Mouse (Mus musculus): ENCODE results near the gene Sept3. TPM values are rescaled to one million over a fixed set of nuclear protein-coding genes. Genes with fewer than 3 reads are reported as not detected.

Gene Sept3
- total RNA-seq, 2 experiments from 2014 or later, result 428 to 442 TPM

- intact Hi-C loops (cut with DNase I), result no loop called here
- DNase-seq (ENCODE audit: low spot score in 2 of 2), result no peak
These were observed 50.7 kb downstream of the Sept3 start for GRCm38 (mm10) chr15:82325382-82325781.

GRCm38 (mm10) chr15:82335194-82335593 lies 60.5 kb downstream of the Sept3 start:
- DNase-seq (ENCODE audit: low spot score in 2 of 2), result no peak
- intact Hi-C loops (cut with DNase I), result no loop called here

GRCm38 (mm10) chr15:82336629-82337028 lies 61.9 kb downstream of the Sept3 start:
- no peak for DNase-seq (ENCODE audit: low spot score in 2 of 2)
- intact Hi-C loops (cut with DNase I), result no loop called here

- DNase-seq (ENCODE audit: low spot score in 2 of 2), result no peak
- intact Hi-C loops (cut with DNase I), result no loop called here
These were observed 63.2 kb downstream of the Sept3 start for GRCm38 (mm10) chr15:82337875-82338274.

GRCm38 (mm10) chr15:82338593-82339112 lies 64.0 kb downstream of the Sept3 start, which contains the start of the genes Naga, Pheta2 and Smdt1:
TSS of gene Naga (minus strand) at chr15:82338925.
TSS of gene Pheta2 (plus strand) at chr15:82338942.
TSS of gene Smdt1 (plus strand) at chr15:82338959.
- peak; percentile 93 to 96 for DNase-seq (ENCODE audit: low spot score in 2 of 2)
- intact Hi-C loops (cut with DNase I), result no loop called here

GRCm38 (mm10) chr15:82339150-82339549 lies 64.5 kb downstream of the Sept3 start:
- no peak for DNase-seq (ENCODE audit: low spot score in 2 of 2)

GRCm38 (mm10) chr15:82339634-82340254 lies 65.1 kb downstream of the Sept3 start:
- DNase-seq (ENCODE audit: low spot score in 2 of 2), result no peak
- intact Hi-C loops (cut with DNase I), result no loop called here

More at GRCm38 (mm10) chr15:82339150-82339549, 64.5 kb downstream of the Sept3 start:
- intact Hi-C loops (cut with DNase I), result no loop called here

DNA sequence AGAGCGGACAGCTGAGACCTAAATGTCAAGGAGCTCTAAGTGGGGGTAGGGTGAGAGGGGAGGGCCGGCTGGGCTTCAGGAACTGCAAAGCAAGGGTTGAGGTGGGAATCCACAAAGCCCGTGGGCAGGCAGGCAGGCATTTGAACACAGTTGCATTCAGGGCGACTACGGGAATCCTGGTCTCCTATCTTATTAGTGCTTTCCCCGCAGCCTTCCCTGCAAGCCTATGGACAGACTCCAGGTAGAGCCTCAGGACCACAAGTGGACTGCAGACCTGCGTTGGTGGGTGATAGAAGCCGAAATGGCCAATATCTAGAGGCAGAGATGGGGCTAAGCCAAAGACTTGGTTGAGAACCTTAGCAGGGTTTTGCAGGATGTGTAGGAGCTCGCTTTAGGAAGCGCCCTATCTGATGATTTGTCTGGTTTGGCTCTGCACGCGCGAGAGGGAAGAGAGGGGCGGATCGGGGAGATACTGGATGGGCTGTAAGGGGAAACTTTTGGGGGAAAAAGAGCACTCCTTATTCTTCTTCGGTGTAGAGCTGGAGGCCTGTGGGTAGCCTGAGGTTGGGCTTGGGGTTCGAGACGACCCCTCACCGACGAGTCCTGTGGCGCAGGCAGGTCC lies 65.8 kb downstream of the Sept3 start:
- intact Hi-C loops (cut with DNase I), result no loop called here
- no peak for DNase-seq (ENCODE audit: low spot score in 2 of 2)

DNA sequence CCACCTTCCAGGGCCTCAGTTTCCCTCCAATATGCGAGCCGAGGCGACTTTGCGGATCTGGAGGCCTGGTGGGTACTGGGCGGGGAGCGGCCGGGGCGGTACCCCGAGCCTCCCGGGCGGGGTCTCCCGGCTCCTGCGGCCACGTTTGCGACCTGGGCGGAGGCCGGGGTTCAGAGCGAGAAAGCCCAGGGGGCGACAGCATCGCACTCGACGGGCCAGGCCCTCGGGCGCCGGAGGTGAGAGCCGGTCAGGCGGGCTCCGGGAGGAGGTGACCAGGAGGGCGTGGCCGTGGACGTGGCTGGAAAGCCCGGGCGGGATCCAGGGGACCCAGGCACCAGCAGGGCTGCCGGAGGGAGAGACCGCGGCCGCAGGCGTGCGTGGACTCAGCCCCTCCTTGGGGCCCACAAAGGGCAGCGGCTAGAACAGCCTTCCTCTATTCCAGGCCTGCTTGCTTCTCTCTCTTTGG lies 66.4 kb downstream of the Sept3 start:
- intact Hi-C loops (cut with DNase I), result no loop called here
- no peak for DNase-seq (ENCODE audit: low spot score in 2 of 2)

DNA sequence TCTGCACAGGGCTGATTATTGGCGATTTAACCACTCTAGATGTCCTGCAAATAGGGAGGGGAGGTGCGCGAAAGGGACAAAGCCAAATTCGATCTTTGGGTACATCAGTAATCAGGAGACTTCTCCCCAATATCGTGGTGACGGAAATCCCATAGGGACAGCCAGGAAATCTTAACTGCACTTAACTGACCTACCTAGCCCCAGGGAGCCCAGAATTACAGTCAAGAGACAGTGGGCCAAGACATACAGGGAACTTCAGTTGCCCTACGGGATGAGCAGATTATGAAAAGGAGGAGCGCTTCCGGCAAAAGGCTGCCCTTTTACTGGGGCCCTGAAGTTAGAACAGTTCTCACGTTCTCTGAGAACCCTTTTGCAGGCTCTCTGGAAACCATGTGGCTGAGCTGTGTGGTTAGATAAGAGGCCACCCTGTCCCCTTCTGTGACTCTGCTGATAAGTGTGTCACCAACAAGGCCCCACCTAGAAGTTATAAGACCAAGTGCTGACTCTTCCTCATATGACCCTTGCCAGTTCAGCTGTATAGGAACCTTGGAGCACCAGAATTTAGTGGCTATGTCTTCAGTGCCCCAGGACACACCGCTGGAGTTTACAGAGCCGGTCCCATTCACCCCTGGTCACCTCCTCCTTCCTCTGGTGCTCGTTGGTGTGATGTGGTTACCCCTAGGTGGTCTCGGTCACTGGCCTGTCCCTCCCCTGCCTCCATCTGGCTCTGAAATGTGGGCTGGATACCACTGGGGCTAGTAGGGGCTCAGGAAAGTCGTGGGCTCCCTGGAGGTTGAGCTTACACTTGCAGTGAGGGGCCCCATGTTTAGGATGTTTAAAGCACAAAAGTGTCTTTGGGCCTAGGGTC lies 67.2 kb downstream of the Sept3 start:
- DNase-seq (ENCODE audit: low spot score in 2 of 2), result no peak
- intact Hi-C loops (cut with DNase I), result no loop called here

DNA sequence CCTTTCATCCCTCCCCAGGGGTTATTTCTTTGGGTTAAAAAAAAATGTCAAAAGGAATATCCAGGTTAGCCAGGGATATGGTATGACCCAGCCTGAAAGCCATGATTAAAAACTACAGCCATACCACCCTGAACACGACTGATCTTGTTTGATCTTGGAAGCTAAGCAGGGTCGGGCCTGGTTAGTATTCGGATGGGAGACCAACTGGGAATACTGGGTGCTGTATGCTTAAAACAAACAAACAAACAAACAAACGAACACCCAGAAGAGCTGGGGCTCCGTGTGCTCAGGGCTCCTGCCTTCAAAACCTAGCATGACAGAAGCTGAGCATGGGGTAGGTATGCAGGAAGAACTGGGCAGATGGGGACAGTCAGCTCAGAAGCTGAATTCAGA lies 67.8 kb downstream of the Sept3 start:
- no peak for DNase-seq (ENCODE audit: low spot score in 2 of 2)
- intact Hi-C loops (cut with DNase I), result no loop called here

- intact Hi-C loops (cut with DNase I), result no loop called here
These were observed 68.9 kb downstream of the Sept3 start for GRCm38 (mm10) chr15:82343368-82344287.

More at GRCm38 (mm10) chr15:82343368-82344287, 68.9 kb downstream of the Sept3 start:
- DNase-seq (ENCODE audit: low spot score in 2 of 2), result no peak

Other genes starting within 250 kb of the Sept3 start
- 100 to 1,000 TPM; 103 to 117 TPM for gene Desi1, start 241.0 kb upstream of the Sept3 start, total RNA-seq (2021)
- gene Snu13, start 227.3 kb upstream of the Sept3 start, total RNA-seq (2021), result 100 to 1,000 TPM in 1 of 2 experiments, 10 to 100 TPM in 1; 91.1 to 102 TPM
- gene 4930407I10Rik, start 215.7 kb upstream of the Sept3 start, total RNA-seq (2021), result not detected
- gene Mei1, start 204.9 kb upstream of the Sept3 start, total RNA-seq (2021), result under 1 TPM; 0.72 to 0.79 TPM
- 10 to 100 TPM; 10.1 to 12.9 TPM for gene Ccdc134, start 147.0 kb upstream of the Sept3 start, total RNA-seq (2021)
- 100 to 1,000 TPM; 173 to 195 TPM for gene Srebf2, start 127.7 kb upstream of the Sept3 start, total RNA-seq (2021)
- 1 to 10 TPM; 4.1 to 4.7 TPM for gene Shisa8, start 62.1 kb upstream of the Sept3 start, total RNA-seq (2021)
- under 1 TPM; 0.27 to 0.35 TPM for gene Tnfrsf13c, start 50.5 kb upstream of the Sept3 start, total RNA-seq (2021)
- gene Cenpm, start 30.1 kb upstream of the Sept3 start, total RNA-seq (2021), result 1 to 10 TPM; 3.3 to 5.0 TPM
- gene 1500009C09Rik, start 22.5 kb upstream of the Sept3 start, total RNA-seq (2021), result 100 to 1,000 TPM; 104 TPM
- not detected for gene Wbp2nl, start 24.1 kb downstream of the Sept3 start, total RNA-seq (2021)
- 10 to 100 TPM; 35.7 to 37.8 TPM for gene Naga, start 64.0 kb downstream of the Sept3 start, total RNA-seq (2021)
- 1 to 10 TPM; 1.2 to 1.3 TPM for gene Pheta2, start 64.0 kb downstream of the Sept3 start, total RNA-seq (2021)
- 100 to 1,000 TPM; 130 to 131 TPM for gene Smdt1, start 64.1 kb downstream of the Sept3 start, total RNA-seq (2021)
- gene Ndufa6, start 79.4 kb downstream of the Sept3 start, total RNA-seq (2021), result 100 to 1,000 TPM; 174 to 193 TPM
- gene Cyp2d22, start 105.4 kb downstream of the Sept3 start, total RNA-seq (2021), result 10 to 100 TPM; 20.9 to 21.9 TPM
- not detected for gene Cyp2d11, start 119.1 kb downstream of the Sept3 start, total RNA-seq (2021)
- gene Cyp2d10, start 132.3 kb downstream of the Sept3 start, total RNA-seq (2021), result not detected
- not detected for gene Cyp2d9, start 158.5 kb downstream of the Sept3 start, total RNA-seq (2021)